Mouse (Mus musculus) macrophage (primary cell): ENCODE results near the gene Rps6kc1. TPM values are rescaled to one million over a fixed set of nuclear protein-coding genes. Genes with fewer than 3 reads are reported as not detected.

ENCODE experiments used
- H3K27ac ChIP-seq: fragments of 350-480 bp; formaldehyde crosslinking; 2 replicates; pipeline ENCODE4 v1.9.0; 2021
- H3K36me3 ChIP-seq: fragments of 350-480 bp; formaldehyde crosslinking; 2 replicates; pipeline ENCODE4 v1.9.0; 2021; ENCODE audit errors: inconsistent target
- H3K4me3 ChIP-seq: fragments of 350-480 bp; formaldehyde crosslinking; 2 replicates; pipeline ENCODE4 v1.9.0; 2021; ENCODE audit errors: inconsistent target
- H3K79me2 ChIP-seq: fragments of 350-480 bp; formaldehyde crosslinking; 2 replicates; pipeline ENCODE4 v1.9.0; 2021; ENCODE audit errors: inconsistent target
- WGBS: methylation state at CpG from one replicate; pipeline ENCODE4 v1.1.7; 2026; ENCODE audit warnings: inconsistent platforms; ENCODE audit not compliant: missing documents; 5-methylcytosine and 5-hydroxymethylcytosine counted together
- polyA plus RNA-seq: library from polyadenylated mRNA; stranded (reverse); fragments of 250-400 nt; gene quantifications from 3 replicates; pipeline ENCODE4 v1.2.4, GENCODE M21; 2018; ENCODE audit warnings: inconsistent platforms

Rps6kc1 gene
- polyA plus RNA-seq, 1 experiment from 2014 or later: 20.5 TPM

DNA sequence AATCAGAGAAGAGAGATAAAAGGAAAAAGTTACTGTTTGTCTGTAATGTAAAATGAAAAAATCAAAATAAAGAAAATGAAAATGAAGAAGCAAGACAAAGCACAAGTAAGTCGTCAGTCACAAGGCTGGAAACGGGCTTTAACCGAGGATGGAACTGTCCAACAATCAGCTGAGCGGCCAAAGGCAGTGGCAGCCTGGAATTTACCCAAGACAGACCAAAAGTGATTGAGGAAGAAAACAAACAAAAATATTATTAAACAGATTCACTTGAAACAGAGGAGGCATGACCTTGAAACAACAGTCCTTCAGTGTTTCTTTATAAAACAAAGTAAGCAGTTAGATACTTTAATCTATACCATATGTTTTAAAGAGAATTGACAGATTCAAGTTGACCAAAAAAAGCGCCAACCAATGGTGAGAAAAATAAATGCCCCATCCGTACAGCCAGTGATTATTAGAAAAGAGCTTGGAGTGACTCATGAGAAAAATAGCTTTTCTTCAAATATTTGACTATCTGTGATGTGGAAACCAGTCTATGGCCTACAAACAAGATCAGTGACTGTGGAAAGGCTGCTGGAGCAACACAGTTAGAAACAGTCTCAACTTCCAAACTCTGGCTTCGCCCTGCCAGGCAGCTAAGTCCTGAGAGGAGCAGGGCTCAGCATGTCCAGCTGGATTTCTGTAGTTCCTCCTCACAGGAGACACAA lies 77.2 kb downstream of the Rps6kc1 start:
- whole genome bisulfite sequencing: 95% methylated on average over 7 of the region's 7 CpGs
- H3K4me3 ChIP-seq: no peak overlapping the region
- no peaks in the 10 kb centered on the region for H3K79me2 ChIP-seq
- H3K36me3 ChIP-seq: peaks cover 27% of the 10 kb centered on the region; the same call in 1 of the 2 replicates
- H3K27ac ChIP-seq: no peak overlapping the region

DNA sequence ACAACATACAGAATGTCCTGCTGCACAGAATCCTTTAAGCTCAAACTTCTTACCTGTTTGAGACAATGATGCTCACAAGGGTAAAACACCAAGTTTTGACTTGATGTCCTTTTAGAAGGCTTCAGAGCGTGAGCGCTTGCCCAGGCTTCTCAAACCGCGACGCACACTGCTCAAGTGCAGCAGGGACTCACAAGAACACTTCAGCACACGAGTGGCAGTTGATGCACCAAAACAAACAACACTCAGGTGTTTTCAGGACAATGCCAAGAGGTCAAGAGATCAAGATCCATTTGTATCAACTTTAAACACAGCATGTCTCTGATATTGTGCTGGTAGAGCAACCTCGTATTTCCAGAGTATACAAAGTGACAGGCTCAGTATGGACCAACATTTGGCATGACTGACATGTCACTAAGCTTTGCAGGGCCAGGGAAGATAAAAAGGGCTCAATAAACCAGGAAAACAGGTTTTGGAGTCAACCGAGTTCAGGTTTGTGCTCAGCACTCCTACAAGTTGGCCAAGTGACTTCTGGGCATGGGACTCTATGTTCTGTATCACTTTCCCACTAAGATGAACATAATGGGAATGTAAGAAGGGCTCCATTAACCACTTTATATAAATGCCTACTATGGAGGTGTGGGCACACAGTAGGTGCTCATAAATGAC lies 78.5 kb downstream of the Rps6kc1 start:
- H3K36me3 ChIP-seq: peaks cover 27% of the 10 kb centered on the region; the same call in 1 of the 2 replicates
- 88% methylated on average over 8 of the region's 8 CpGs for WGBS
- H3K79me2 ChIP-seq: no peaks in the 10 kb centered on the region
- no peak overlapping the region for H3K4me3 ChIP-seq
- H3K27ac ChIP-seq: no peak overlapping the region

DNA sequence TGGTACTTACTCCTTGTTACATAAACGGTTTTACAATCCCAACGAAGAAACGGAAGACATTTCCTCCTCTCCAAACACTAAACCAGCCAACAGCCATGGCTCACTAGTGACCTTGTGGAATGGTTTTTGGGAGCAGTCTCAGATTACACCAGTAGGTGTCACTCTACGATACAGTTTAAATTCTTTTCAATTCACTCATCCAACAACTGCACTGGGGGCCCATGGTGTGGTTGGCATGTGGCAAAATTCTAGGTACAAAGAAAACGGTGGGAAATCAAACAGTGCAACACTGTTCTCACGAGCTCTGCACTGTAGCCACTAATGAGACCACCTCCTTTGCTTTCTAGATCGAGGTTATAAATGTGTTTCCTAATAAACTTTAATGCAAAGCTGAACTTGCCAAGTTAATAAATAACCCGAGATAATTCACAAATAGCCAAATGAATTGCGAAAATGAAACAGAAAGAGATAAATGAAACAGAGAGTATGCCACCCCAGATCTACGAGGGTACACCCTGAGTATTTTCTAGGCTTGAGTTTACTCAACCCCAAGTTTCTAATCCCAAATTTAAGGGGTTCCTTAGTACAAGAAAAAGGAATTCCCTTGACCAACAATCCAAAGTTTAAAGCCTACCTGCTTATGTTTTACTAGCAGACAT lies 79.6 kb downstream of the Rps6kc1 start:
- WGBS: 55% methylated on average over 10 of the region's 10 CpGs
- Histone ChIP-seq H3K27ac (no peak overlapping the region), H3K79me2 (no peaks in the 10 kb centered on the region), H3K4me3 (no peak overlapping the region), H3K36me3 (peaks cover 24% of the 10 kb centered on the region; the same call in 1 of the 2 replicates)

DNA sequence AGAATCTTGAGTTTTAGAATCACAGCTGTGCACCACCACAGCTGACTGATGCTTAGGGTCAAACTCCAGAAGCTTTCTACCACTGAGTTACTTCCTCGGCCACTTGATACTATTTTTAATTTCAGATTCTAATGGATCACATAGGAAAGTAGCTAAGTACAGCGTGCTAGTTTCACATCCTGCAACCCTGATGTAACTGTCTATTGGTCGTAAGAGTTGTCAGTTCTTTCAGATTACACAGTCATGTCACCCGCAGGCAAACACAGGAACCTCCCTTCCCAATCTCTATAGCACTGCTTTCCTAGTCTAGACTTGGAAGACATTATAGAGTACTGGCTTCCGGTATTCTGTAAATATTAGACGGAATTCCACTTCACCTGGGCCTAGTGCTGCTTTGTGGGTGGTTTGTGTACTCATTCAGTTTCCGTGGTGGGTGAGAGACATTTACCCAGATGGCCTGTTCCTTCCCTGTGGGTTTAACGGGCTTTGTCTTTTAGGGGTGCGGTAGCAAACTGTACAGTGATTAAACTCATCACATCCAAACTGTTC lies 85.0 kb downstream of the Rps6kc1 start:
- H3K36me3 ChIP-seq: no peaks in the 10 kb centered on the region; the same call in 1 of the 2 replicates
- no peak overlapping the region for H3K27ac ChIP-seq
- no peaks in the 10 kb centered on the region for H3K79me2 ChIP-seq
- no peak overlapping the region for H3K4me3 ChIP-seq
- WGBS: 66% methylated on average over 9 of the region's 9 CpGs

DNA sequence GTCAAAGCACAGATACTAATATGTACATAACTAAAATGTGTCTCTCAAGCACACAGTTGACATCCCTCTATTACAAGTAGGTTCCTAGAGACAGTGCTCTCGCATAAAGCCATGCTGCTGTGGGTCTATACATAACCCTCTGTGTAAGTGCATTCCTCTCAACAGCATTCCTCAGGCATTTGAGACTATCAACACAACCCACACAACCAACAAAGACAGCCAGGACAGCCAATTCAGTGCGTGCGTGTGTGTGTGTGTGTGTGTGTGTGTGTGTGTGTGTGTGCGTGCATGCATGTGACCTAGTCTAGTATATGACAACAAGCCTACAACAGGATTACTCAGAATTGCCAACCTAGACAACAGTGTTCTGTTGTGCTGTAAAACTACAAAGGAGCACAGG lies 87.8 kb downstream of the Rps6kc1 start:
- H3K36me3 ChIP-seq: no peaks in the 10 kb centered on the region; the same call in 1 of the 2 replicates
- no peaks in the 10 kb centered on the region for H3K79me2 ChIP-seq
- no peak overlapping the region for H3K27ac ChIP-seq
- no peak overlapping the region for H3K4me3 ChIP-seq
- 90% methylated on average over 4 of the region's 4 CpGs for WGBS

DNA sequence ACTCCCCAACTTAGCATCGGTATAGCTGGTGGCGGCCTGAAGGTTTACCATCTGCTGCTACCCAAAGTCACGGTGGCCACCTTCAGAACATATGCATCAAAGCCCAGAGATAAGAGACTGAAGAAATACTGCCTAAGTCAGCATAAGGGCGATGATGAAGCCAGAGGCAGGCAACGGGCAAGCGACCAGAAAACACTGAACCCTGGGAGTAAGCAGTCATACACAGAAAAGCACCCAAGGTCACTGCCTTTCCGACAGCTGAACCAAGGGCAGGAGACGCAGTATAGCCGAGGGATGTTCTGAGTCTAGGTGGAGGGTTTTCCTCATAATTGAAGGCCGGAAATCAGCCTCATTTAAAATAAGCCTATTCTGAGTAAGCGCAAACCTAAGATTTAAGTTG lies 95.4 kb downstream of the Rps6kc1 start:
- H3K36me3 ChIP-seq: no peaks in the 10 kb centered on the region
- 97% methylated on average over 11 of the region's 11 CpGs for WGBS
- H3K27ac ChIP-seq: no peak overlapping the region
- no peak overlapping the region for H3K4me3 ChIP-seq
- H3K79me2 ChIP-seq: no peaks in the 10 kb centered on the region

DNA sequence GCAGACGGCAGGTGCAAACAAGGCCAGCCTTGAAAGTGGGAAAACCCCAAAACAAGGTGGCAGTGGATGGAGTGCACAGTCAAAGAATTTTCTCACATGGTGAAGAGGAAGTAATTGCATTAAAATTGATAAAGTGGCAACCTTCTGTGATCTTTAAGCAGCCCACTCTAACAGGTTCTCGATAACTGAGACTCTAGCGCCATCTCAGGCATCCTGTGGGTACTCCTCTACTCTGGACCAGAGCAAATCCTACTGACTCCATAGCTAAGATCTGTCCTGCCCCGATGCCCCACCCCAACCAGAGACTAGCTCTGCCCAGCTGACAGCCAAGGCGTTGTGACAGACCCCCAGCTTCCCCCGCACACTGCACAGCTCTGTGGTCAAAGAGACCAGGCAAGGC lies 101.2 kb downstream of the Rps6kc1 start:
- WGBS: 90% methylated on average over 6 of the region's 6 CpGs
- Histone ChIP-seq H3K36me3 (peaks cover 26% of the 10 kb centered on the region; the same call in 1 of the 2 replicates), H3K79me2 (no peaks in the 10 kb centered on the region), H3K4me3 (no peak overlapping the region), H3K27ac (no peak overlapping the region)

DNA sequence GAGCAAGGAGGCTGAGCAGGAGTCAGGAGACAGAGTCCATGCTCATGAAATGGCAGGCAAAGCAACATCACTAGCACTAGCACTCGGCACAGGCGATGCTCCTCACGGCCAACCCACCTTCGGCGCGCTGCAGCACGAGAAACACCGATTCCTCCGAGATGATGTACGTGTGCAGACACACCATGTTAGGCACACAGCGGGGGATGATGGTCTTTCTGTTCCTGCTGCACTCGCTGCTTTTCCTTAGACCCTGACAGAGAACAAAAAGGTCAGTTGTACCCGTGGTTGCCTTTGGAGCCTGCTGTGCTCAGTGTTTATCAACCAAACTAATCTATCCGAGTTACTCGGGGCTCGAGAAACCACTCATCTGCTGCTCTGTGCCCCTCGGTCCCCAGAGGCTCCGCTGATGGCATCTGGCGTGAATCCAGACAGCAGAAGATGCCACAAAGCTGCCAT lies 102.8 kb downstream of the Rps6kc1 start:
- Histone ChIP-seq H3K36me3 (peaks cover 26% of the 10 kb centered on the region; the same call in 1 of the 2 replicates), H3K79me2 (no peaks in the 10 kb centered on the region), H3K27ac (no peak overlapping the region), H3K4me3 (no peak overlapping the region)
- WGBS: 94% methylated on average over 19 of the region's 19 CpGs

DNA sequence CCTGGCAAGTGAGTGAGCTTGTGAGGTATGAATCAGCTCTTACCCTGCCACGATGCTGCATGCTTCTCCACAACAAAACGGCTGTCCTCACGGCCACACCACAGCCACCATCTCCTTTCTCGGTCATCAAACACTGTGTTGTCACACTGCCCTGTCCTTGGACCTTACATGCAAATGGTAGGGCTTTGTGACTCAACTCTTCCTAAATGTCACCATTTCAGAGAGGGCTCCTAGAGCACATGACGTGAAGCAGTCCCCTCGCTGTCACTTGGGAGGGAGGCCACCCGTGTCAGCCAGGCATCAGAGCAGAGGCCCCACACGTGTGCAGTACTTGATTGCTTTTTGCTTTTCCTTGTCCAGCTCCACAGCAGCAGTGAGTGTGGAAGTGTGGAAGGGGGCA lies 104.8 kb downstream of the Rps6kc1 start:
- 92% methylated on average over 8 of the region's 8 CpGs for WGBS
- H3K36me3 ChIP-seq: peaks cover 26% of the 10 kb centered on the region; the same call in 1 of the 2 replicates
- no peak overlapping the region for H3K27ac ChIP-seq
- no peaks in the 10 kb centered on the region for H3K79me2 ChIP-seq
- H3K4me3 ChIP-seq: no peak overlapping the region

DNA sequence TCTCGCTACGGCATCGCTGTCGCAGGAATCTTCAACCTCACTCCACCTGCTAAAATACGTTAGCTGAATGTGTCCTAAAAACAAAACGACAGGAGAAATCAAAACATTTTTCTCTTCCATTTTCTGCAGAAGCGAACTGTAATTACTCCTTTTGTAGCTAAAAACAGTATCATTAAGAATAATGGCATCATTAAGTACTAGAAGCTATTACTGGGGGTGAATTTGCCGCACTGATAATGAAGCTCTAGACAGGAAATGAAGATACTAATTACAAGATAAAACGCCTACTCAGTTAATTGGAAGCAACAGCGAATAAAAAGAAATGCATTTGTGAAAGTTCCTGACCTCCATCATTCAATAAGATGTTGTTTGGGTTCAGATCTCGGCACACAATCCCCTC lies 112.9 kb downstream of the Rps6kc1 start:
- Histone ChIP-seq H3K27ac (no peak overlapping the region), H3K36me3 (peaks cover 33% of the 10 kb centered on the region), H3K79me2 (no peaks in the 10 kb centered on the region), H3K4me3 (no peak overlapping the region)
- 93% methylated on average over 11 of the region's 11 CpGs for WGBS

DNA sequence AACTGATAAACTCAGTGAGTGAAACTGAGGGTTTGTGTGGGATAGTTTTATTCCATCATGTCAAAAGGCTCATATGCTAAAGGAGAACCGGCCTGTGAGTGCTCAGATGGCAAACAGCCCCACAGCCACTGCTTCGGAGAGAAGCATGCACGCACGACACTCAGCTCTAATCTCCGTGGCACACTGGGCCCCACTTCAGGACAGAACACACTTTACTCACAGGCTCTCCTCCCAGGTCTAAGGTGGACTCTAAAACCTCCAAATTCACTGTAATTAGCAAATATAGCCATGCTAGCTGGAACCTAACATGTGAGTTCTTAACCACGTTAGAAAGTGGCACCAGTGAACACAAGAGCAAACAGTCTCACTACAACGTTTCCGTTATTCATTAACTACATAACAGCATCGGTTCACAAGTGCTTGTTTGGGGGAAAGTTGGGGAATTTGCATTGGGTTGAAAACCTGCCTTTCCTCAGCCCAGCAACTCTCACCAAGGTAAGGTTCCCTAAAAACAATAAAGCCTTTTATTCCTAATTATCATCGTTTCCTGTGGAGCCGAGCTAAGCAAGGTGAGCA lies 114.0 kb downstream of the Rps6kc1 start:
- 87% methylated on average over 11 of the region's 11 CpGs for WGBS
- H3K27ac ChIP-seq: no peak overlapping the region
- H3K4me3 ChIP-seq: no peak overlapping the region
- H3K36me3 ChIP-seq: peaks cover 33% of the 10 kb centered on the region
- no peaks in the 10 kb centered on the region for H3K79me2 ChIP-seq

DNA sequence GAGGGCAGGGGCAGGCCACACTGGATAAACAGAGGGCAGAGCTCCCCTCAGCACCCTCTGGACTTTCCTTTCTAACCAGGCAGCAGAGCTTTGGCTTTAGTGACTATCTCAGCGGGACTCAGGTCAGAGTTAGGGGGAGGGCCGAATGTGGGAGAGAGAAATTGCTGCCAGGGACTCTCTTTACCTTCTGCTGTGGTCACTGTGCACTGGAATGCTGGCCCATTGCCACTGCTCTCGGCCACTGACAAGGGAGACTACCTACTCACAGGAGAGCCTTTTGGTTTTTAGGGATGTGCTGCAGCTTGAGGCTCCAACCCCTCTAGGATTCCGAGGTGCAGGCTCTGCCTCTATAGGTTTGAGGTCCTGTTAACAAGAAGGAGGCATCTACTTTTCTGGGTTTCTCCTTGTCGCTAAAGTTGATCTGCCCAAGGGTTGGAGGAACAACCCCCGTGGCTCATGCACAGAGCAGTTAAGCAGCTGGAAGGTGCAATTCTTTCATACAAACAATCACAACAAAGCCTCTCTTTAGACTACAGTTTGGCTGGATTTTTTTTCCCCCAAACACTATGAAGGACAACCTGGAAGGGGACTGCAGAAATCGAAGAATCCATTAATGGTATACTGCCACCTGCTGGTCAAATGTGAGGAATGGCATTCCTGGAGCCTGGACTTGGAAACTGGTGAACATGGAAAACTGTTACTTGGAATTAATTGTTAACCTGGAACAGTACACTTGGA lies 114.7 kb downstream of the Rps6kc1 start:
- H3K27ac ChIP-seq: no peak overlapping the region
- H3K36me3 ChIP-seq: peaks cover 33% of the 10 kb centered on the region
- WGBS: 78% methylated on average over 7 of the region's 7 CpGs
- H3K79me2 ChIP-seq: no peaks in the 10 kb centered on the region
- no peak overlapping the region for H3K4me3 ChIP-seq

DNA sequence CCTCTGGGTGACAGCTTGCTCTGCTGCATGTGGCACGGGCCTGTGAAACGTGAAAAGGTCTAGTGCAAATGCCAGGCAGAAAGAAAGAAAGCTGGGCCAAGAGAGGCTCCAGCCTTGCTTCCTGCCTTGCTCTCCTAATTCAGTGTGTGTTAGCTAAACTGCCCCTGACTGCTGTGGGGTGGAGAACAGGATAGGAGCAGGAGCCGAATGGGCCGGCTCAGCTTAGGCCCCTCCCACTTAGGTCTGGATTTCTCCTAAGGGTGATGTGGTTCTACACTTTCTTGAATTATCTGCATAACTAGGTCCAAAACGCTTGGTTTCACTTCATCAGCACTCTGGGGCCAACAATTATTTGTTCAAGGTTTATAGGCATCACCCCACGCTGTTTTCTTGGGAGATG lies 119.9 kb downstream of the Rps6kc1 start:
- 96% methylated on average over 4 of the region's 6 CpGs for WGBS
- Histone ChIP-seq H3K79me2 (no peaks in the 10 kb centered on the region), H3K27ac (no peak overlapping the region), H3K36me3 (peaks cover 9% of the 10 kb centered on the region), H3K4me3 (no peak overlapping the region)

DNA sequence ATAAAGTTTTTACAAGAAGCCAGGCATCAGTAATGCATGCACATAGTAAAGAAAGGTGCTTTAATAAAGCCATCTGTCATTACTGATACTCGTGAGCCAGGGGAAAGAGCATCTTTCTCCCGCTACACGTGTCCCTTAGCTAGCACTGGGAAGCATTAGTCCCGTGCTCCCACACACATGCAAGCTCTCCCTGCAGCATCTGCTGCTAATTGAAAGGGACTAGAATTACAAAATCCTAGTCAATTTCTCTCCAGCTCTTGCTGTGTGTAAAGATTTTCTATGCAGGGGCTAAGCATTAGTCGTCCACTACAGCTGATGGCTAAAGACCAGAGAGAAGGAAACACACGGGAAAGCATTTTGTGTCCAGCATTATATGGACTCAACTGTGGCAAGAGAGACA lies 120.8 kb downstream of the Rps6kc1 start:
- WGBS: 93% methylated on average over 6 of the region's 6 CpGs
- H3K27ac ChIP-seq: no peak overlapping the region
- H3K4me3 ChIP-seq: no peak overlapping the region
- H3K79me2 ChIP-seq: no peaks in the 10 kb centered on the region
- H3K36me3 ChIP-seq: peaks cover 6% of the 10 kb centered on the region
